Mouse (Mus musculus): ENCODE measurements at regions not wholly inside any gene's neighbourhood (a gene's known extent, or its start where the extent isn't known, plus 50 kb on each side); places are given as distances from the start of the nearest gene placed in this dataset.

DNA sequence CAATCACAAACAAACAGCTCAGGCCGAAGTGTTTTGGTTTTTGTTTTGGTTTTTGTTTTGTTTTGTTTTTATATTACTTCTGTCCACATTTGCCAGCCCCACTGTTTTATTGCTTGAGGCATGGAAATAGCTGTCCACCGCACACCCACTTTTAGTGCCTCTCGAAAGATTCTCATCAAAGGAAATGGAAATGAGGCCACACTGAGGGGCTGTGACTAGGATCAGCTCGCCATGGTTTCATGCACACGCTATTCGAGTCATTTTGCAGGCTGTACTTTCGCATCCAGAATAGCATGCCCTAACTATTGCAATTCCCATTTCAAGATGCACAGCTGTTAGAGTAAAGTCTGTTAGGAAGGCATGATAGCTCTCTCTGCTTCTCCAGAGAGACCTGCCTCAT is 1543.4 kb upstream of the Tenm3 start:
- DNase-seq (ENCODE audit: low spot score), result no peak

DNA sequence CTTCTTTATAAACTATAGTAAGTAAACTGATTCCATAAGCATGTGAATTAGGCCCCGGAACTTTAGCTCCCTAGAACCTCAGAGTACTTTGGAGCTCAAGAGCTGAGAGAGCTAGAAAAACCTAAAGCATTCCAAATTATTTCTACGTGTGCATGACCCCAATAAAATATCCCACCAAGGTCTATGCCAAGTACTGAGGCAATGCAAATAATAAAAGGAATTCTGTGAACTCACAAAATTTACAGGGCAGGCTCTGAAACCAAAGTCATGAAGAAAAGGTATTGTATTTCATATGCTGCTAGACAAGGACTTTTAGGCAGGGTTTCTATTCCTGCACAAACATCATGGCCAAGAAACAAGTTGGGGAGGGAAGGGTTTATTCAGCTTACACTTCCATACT is 1539.9 kb upstream of the Tenm3 start:
- no peak for DNase-seq (ENCODE audit: low spot score)

DNA sequence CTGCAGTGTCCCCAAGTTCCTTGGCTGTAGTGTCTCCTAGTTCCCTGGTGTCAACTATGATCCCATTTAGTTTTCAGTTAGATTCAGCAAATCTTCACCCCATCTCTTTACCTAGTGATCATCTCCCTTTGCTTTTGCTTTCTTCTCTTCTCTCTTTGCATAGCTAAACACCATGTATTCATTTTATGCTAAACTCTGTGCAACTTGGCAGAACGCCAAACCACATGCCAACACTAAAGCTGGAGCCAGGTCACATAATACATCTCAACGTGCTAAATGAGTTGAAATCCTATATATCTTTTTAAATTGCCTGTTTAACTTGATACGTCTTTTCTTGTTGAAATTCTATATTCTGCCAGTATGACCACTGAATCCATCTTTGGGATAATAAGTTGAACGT is 1536.0 kb upstream of the Tenm3 start:
- DNase-seq (ENCODE audit: low spot score), result no peak

DNA sequence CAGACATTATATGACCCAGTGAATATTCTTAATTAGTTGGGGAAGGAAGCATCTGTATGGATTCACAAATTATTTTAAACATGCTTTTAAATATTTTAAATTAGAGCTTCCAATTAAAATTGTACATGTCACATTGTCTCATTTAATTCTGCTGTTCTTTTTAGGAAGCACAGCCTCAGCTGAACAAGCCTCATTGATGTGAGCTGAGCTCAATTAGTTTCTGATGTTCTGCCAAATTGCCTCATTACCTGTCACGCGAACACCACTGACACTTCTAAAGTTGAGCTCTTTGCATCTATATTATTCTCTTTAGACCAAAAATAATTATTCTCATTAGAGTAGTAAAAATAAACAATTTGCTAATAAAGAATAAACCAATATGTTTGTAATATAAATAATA is 1530.0 kb upstream of the Tenm3 start:
- DNase-seq (ENCODE audit: low spot score), result no peak

DNA sequence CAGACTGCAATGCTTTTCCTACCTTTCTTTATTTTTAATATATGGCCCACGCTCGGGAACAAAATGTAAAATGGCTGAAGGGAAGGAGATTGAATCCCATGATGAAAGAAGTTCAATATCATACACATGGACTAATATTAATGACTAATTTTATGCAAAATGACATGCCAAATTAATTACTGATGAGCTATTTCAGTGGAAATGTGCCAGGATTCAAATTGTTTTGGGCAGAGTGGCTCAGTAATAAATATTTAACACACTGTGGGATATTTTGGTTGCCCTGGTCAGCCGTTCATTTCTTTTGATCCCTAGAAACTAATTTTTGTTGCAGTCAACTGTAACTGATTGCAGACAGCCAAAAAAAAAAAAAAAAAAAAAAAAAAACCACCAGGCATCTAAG is 1482.7 kb upstream of the Tenm3 start:
- no peak for DNase-seq (ENCODE audit: low spot score)

DNA sequence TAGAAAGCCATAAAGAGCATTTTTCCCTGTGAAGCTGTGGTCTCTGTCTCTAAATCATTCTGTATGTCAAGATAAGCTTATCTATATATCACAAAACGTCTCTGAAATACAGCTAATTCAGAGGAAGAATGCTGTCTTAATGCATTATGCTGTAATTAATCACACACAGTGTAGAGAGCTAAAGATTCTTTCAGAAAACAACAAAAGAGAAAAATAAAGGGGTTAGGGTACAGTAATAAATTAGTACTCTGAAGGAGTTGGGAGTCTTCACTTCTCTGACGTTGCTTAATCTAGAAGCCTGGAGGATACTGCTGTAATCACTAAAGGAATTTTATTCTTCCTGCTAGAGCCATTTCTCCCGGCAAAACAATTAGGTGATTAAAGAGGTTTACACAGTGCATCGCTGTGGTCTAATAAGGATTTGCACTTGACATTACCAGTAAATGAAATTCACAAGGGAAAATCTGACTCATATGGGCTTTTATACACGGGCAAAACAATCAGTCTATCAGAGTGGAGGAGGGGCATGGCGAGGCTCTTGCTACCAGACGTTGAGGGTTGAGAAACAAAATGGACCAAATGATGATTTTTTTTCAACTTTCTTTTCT is 1477.7 kb upstream of the Tenm3 start:
- DNase-seq (ENCODE audit: low spot score), result no peak

DNA sequence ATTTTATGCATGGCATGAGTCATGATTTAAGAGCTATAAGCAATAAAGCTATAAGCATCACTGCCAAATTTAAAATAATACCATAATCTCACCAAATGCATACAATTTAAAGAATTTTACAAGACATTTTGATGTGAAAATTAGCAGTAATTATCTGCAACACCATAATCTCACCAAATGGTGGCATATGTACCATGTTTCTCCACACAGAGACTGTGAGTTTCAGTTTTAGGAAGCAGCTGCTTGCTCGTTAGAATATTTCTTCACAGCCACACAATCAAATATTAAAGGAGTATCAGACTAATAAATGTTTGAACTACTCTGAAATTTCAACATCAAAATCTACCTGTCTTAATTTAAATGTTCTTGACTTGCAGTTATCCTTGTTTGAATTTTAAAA is 1472.9 kb upstream of the Tenm3 start:
- no peak for DNase-seq (ENCODE audit: low spot score)

DNA sequence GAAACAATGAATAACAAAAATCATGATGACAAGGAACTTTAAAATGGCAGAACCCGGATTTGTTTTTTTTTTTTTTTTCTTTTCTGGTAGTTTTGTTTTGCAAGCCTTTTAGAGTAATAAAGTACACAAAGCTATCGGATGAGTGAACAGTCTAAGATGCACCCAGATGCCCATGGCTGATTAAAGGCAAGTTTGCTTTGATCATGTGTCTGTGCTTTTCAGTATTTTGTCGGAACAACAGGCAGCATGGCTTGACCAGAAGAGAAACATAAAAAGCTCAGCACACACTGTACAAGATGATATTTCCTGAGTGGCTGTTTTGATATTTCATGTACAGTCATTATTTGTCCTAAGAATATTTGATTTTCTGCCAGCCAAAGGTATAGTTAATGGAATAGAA is 1466.6 kb upstream of the Tenm3 start:
- no peak for DNase-seq (ENCODE audit: low spot score)

DNA sequence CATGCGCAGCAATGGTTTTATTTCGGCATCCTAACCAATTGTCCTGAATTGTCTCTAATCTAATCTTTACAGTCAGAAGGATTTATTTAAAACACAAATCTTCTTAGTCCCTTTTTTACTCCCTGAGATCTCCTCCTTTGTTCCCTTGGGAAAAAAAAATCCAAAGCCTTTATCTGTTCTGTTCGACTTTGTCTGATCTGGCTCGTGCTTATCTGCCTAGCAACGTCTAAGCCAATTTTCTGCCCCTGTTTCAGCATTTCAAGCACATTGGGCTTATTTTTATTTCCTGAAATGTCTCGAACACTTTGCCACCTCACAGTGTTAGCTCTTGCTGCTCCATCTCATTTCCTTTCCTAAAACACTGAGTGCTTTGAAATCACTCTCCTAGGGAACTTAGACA is 1456.6 kb upstream of the Tenm3 start:
- no peak for DNase-seq (ENCODE audit: low spot score)

DNA sequence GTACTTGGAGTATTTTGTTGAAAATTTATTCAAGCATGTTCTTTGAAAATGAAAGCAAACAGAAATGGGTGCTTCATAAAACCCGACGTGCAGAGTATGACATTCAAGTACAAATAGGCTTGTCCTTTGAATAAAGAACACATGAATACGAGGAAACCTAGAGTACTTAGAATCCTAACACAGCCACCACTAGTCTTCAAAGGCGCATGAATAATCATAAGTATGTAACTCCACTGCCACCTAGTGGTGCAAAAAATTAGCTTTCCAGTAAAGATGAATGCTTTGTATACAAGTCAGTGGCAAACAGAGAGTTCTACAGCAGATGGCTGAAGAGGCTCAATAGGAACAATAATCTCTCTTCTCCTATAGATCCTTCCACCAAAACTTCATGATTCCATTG is 1449.8 kb upstream of the Tenm3 start:
- peak; percentile 59 for DNase-seq (ENCODE audit: low spot score)

DNA sequence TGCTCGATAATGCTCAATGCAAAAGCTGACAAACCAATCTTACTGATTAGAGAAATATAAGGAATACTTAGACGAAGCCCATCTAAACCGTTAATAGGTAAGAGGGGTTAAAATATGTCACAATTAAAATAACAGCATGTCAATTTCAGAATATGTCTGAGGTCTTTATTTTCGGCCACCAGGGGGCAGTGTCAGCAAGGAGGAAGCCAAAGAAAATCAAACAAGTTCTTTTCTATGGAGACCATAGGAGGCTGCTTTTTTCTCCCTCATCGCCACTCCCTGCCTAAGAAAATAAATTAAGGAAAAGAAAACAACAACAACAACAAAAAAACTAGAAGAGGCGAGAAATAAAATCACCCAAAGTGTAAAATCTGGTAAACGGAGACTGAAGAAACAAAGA is 1448.4 kb upstream of the Tenm3 start:
- DNase-seq (ENCODE audit: low spot score), result peak; percentile 82

DNA sequence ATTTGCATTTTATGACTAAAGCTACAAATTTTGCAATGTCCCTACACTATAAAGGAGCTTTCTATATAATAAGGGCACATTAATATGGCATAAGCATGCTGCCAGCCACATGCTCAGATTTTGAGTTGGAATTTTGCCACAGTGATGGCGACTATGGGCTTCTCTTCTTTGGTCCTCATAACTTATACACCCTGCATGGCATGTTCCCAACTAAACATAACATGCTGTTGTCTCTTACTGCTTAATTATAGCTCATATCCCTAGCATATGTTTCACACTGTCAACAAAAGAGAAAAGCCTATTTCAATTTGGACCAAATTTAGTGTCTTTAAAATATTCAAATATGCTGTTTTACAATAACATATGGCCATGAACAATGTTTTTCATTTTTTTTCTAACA is 1432.6 kb upstream of the Tenm3 start:
- no peak for DNase-seq (ENCODE audit: low spot score)

DNA sequence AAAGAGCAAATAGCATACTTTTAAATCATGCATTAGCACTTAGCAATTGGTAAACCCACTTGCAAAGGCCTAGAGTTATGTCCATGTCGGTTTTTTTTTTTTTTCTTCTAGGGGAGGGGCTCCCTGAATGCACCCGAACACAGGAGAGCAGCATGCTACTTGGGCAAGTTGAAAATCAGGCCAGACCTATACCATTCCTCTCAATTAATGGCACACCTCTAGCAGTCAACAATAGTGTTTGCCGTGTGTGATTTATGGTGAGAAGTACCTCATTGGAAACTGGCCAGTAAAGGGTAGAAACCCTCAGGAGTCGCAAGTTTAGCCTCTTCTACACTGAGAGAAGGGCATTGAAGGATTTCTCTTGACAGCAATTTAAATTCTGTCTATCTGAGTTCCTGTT is 1421.0 kb upstream of the Tenm3 start:
- no peak for DNase-seq (ENCODE audit: low spot score)
